ENCODE assay signal across 9 mouse cellular contexts in genomic region chr7:28803756-28804155, GRCm38 (mm10). TPM values are rescaled to one million over a fixed set of nuclear protein-coding genes. Genes with fewer than 3 reads are reported as not detected.
DNase-seq lines count a peak whose midpoint lies in the region; ATAC-seq and TF ChIP-seq lines count a peak whose summit lies in the region.
"Had no signal": no experiment of that assay in that cellular context is flagged by ENCODE, and none has a peak within 500 bp of the region (broad histone marks: within the 10 kb centered on the region; RNA-seq: fewer than 3 reads in every experiment).

No protein-coding gene starts in this region.

- dilution Hi-C loops in CH12.LX (cut with MboI; ENCODE audit: extremely low pct_ligation_motif_present, extremely low pct_unique_long_range_greater_than_20kb, low sequenced_read_pairs): no loop called here

- no peaks in the 10 kb centered on the region for H3K36me3 ChIP-seq in hindbrain, embryonic 12.5 days
- H3K36me3 ChIP-seq in hindbrain, embryonic 16.5 days (ENCODE audit: control insufficient read depth, insufficient read depth, low read length): no peaks in the 10 kb centered on the region
- peaks cover 8 to 17% of the 10 kb centered on the region in 2 experiments for H3K36me3 ChIP-seq in CH12.LX (replicated peaks in 1 of 2; ENCODE audit: control insufficient read depth in 1 of 2, insufficient read depth in 1 of 2, low read length in 1 of 2)
- no peaks in the 10 kb centered on the region for H3K36me3 ChIP-seq in limb, embryonic 14.5 days (ENCODE audit: control insufficient read depth, insufficient read depth, low read length)
- no peaks in the 10 kb centered on the region for H3K36me3 ChIP-seq in forebrain, embryonic 13.5 days (ENCODE audit: poor library complexity, severe bottlenecking)

- 50% methylated on average over 4 of the region's 4 CpGs for WGBS in hindbrain, embryonic 12.5 days
- WGBS in hindbrain, embryonic 16.5 days: 58% methylated on average over 4 of the region's 4 CpGs
- 38% methylated on average over 4 of the region's 4 CpGs for WGBS in limb, embryonic 14.5 days
- WGBS in forebrain, embryonic 13.5 days: 82% methylated on average over 4 of the region's 4 CpGs

- H3K9ac ChIP-seq in hindbrain, embryonic 12.5 days: no peak overlapping the region
- H3K9ac ChIP-seq in hindbrain, embryonic 16.5 days (ENCODE audit: low read depth, low read length): no peak overlapping the region
- H3K9ac ChIP-seq in CH12.LX (ENCODE audit: insufficient read depth, low read depth): no peak overlapping the region
- H3K9ac ChIP-seq in limb, embryonic 14.5 days (ENCODE audit: low read depth, low read length, severe bottlenecking): no peak overlapping the region
- H3K9ac ChIP-seq in forebrain, embryonic 13.5 days: no peak overlapping the region

- H3K4me1 ChIP-seq in hindbrain, embryonic 12.5 days: peaks cover 27% of the 10 kb centered on the region
- H3K4me1 ChIP-seq in hindbrain, embryonic 16.5 days (ENCODE audit: control insufficient read depth, insufficient read depth, low read depth, low read length): peaks cover 15% of the 10 kb centered on the region
- H3K4me1 ChIP-seq in CH12.LX (ENCODE audit: control insufficient read depth in 1 of 2, insufficient read depth in 2 of 2): peaks cover 11 to 41% of the 10 kb centered on the region in 2 experiments
- peaks cover 18% of the 10 kb centered on the region for H3K4me1 ChIP-seq in brown adipose tissue, adult 24 weeks (ENCODE audit: control insufficient read depth, insufficient read depth, insufficient read length, low read length)
- peaks cover 32% of the 10 kb centered on the region for H3K4me1 ChIP-seq in limb, embryonic 14.5 days (ENCODE audit: control insufficient read depth, insufficient read depth, low read length)
- H3K4me1 ChIP-seq in forebrain, embryonic 13.5 days: peaks cover 32% of the 10 kb centered on the region

- H3K79me2 ChIP-seq in CH12.LX (replicated peaks; ENCODE audit: control insufficient read depth, extremely low read depth, insufficient read depth, poor library complexity, severe bottlenecking): no peaks in the 10 kb centered on the region

- peak overlapping the region; percentile 71; the same call in 1 of the 2 replicates for H3K27ac ChIP-seq in hindbrain, embryonic 12.5 days
- no peak overlapping the region for H3K27ac ChIP-seq in hindbrain, embryonic 16.5 days (ENCODE audit: low read depth, low read length)
- peak overlapping the region; percentile 52 for H3K27ac ChIP-seq in CH12.LX (ENCODE audit: insufficient read depth, low read depth)
- H3K27ac ChIP-seq in brown adipose tissue, adult 24 weeks (replicated peaks; ENCODE audit: low read depth, low read length): peak overlapping the region; percentile 93
- peak overlapping the region; percentile 90; the same call in 1 of the 2 replicates for H3K27ac ChIP-seq in limb, embryonic 14.5 days (replicated peaks; ENCODE audit: low read depth, low read length)
- H3K27ac ChIP-seq in forebrain, embryonic 13.5 days: no peak overlapping the region

- in situ Hi-C loops in CH12.LX (cut with MboI; ENCODE audit: low pct_ligation_motif_present, low pct_unique_long_range_greater_than_20kb, low sequenced_read_pairs): no loop called here

- no peak for ATAC-seq in hindbrain, embryonic 12.5 days (ENCODE audit: low FRiP score)
- no peak for ATAC-seq in hindbrain, embryonic 16.5 days
- no peak for ATAC-seq in limb, embryonic 14.5 days (ENCODE audit: low FRiP score, low read depth)
- no peak for ATAC-seq in forebrain, embryonic 13.5 days

- no peaks in the 10 kb centered on the region for H3K9me3 ChIP-seq in hindbrain, embryonic 12.5 days (replicated peaks)
- H3K9me3 ChIP-seq in hindbrain, embryonic 16.5 days (ENCODE audit: control insufficient read depth, low read length): no peaks in the 10 kb centered on the region
- no peaks in the 10 kb centered on the region for H3K9me3 ChIP-seq in CH12.LX (replicated peaks; ENCODE audit: low read length)
- H3K9me3 ChIP-seq in limb, embryonic 14.5 days (ENCODE audit: control insufficient read depth, low read length): 0 out of 2 replicates have a peak, but pooled peaks cover 3% of the 10 kb centered on the region
- H3K9me3 ChIP-seq in forebrain, embryonic 13.5 days (replicated peaks): no peaks in the 10 kb centered on the region

- no peak for TF ChIP-seq EP300 in CH12.LX (IDR thresholded peaks at IDR 0.05; ENCODE audit: low read length)

- no peak overlapping the region for H3K4me2 ChIP-seq in hindbrain, embryonic 12.5 days (replicated peaks)
- no peak overlapping the region for H3K4me2 ChIP-seq in hindbrain, embryonic 16.5 days (ENCODE audit: low read length)
- H3K4me2 ChIP-seq in CH12.LX (ENCODE audit: insufficient read depth, low read depth, poor library complexity, severe bottlenecking): no peak overlapping the region
- H3K4me2 ChIP-seq in limb, embryonic 14.5 days (replicated peaks; ENCODE audit: low read depth, low read length, severe bottlenecking): no peak overlapping the region
- no peak overlapping the region for H3K4me2 ChIP-seq in forebrain, embryonic 13.5 days

- H3K27me3 ChIP-seq in hindbrain, embryonic 12.5 days: no peaks in the 10 kb centered on the region
- no peaks in the 10 kb centered on the region for H3K27me3 ChIP-seq in hindbrain, embryonic 16.5 days (replicated peaks; ENCODE audit: control insufficient read depth, insufficient read depth, low read length)
- no peaks in the 10 kb centered on the region for H3K27me3 ChIP-seq in CH12.LX (replicated peaks)
- no peaks in the 10 kb centered on the region for H3K27me3 ChIP-seq in limb, embryonic 14.5 days (ENCODE audit: control insufficient read depth, insufficient read depth, low read length)
- H3K27me3 ChIP-seq in forebrain, embryonic 13.5 days: no peaks in the 10 kb centered on the region

- TF ChIP-seq CTCF in CH12.LX (conservative IDR thresholded peaks at IDR 0.05 in 1 of 2, IDR thresholded peaks at IDR 0.05 in 1 of 2; ENCODE audit: low read depth in 2 of 2, low read length in 2 of 2): no peak

- DNase-seq in CH12.LX (ENCODE audit: extremely low read depth): no peak
- no peak for DNase-seq in limb, embryonic 14.5 days (ENCODE audit: low spot score)
- DNase-seq in cerebellum, adult 11-12 months: no peak
- DNase-seq in cerebellum, adult 9-11 months: no peak

- TF ChIP-seq POLR2A in CH12.LX (IDR thresholded peaks at IDR 0.05; ENCODE audit: low read depth, low read length): no peak
- TF ChIP-seq POLR2A in limb, embryonic 14.5 days (IDR thresholded peaks at IDR 0.05; ENCODE audit: borderline replicate concordance, extremely low read depth, insufficient read depth, insufficient read length): no peak

- H3K4me3 ChIP-seq in hindbrain, embryonic 12.5 days: no peak overlapping the region
- H3K4me3 ChIP-seq in hindbrain, embryonic 16.5 days (ENCODE audit: low read length): no peak overlapping the region
- no peak overlapping the region for H3K4me3 ChIP-seq in CH12.LX (replicated peaks in 1 of 3; ENCODE audit: low read depth in 2 of 3, low read length in 2 of 3, poor library complexity in 1 of 3)
- no peak overlapping the region for H3K4me3 ChIP-seq in brown adipose tissue, adult 24 weeks (ENCODE audit: insufficient read depth, low read depth, low read length)
- no peak overlapping the region for H3K4me3 ChIP-seq in limb, embryonic 14.5 days (replicated peaks; ENCODE audit: low read length)
- no peak overlapping the region for H3K4me3 ChIP-seq in forebrain, embryonic 13.5 days
- H3K4me3 ChIP-seq: layer of hippocampus, adult 2 months had no signal

- TF ChIP-seq RAD21 in CH12.LX (IDR thresholded peaks at IDR 0.05; ENCODE audit: low read depth, low read length): no peak

RNA-seq across cellular contexts. Expression of gene Hnrnpl, which starts 4.6 kb away (rescaled TPM):
- polyA plus RNA-seq in hindbrain, embryonic 12.5 days (2016; fragmentation: Nextera tagmentation; extraction: Ambion mirVana): 297 and 345 TPM in 2 replicates
- 117 and 127 TPM in 2 replicates for polyA plus RNA-seq in hindbrain, embryonic 16.5 days (2015; fragmentation: Nextera tagmentation; extraction: Ambion mirVana)
- total RNA-seq in CH12.LX (2012; rRNA removed) (296 and 342 TPM in 2 replicates), CH12.LX (2014; rRNA removed) (365 and 371 TPM in 2 replicates)
- 640 and 645 TPM in 2 replicates for polyA plus RNA-seq in CH12.LX (2012; ENCODE audit: insufficient read length, low read depth)
- 122 and 131 TPM in 2 replicates for polyA plus RNA-seq in brown adipose tissue, adult 24 weeks (2012; ENCODE audit: insufficient read depth, insufficient read length, missing spikeins)
- 525 and 571 TPM in 2 replicates for polyA plus RNA-seq in limb, embryonic 14.5 days (2012; rRNA removed)
- polyA plus RNA-seq in limb, embryonic 14.5 days (2014; fragmentation: Nextera tagmentation; extraction: Ambion mirVana): 208 and 225 TPM in 2 replicates
- 264 and 282 TPM in 2 replicates for polyA plus RNA-seq in forebrain, embryonic 13.5 days (2015; fragmentation: Nextera tagmentation; extraction: Ambion mirVana)

RNA-seq across cellular contexts. Expression of gene Rinl, which starts 15.0 kb away (rescaled TPM):
- polyA plus RNA-seq in hindbrain, embryonic 12.5 days (2016; fragmentation: Nextera tagmentation; extraction: Ambion mirVana): 2.2 and 2.7 TPM in 2 replicates
- 2.8 and 2.9 TPM in 2 replicates for polyA plus RNA-seq in hindbrain, embryonic 16.5 days (2015; fragmentation: Nextera tagmentation; extraction: Ambion mirVana)
- total RNA-seq in CH12.LX (2012; rRNA removed) (60.9 and 65.5 TPM in 2 replicates), CH12.LX (2014; rRNA removed) (41.5 and 46.1 TPM in 2 replicates)
- 60.6 and 61.8 TPM in 2 replicates for polyA plus RNA-seq in CH12.LX (2012; ENCODE audit: insufficient read length, low read depth)
- 2.5 and 4.6 TPM in 2 replicates for polyA plus RNA-seq in brown adipose tissue, adult 24 weeks (2012; ENCODE audit: insufficient read depth, insufficient read length, missing spikeins)
- 2.3 and 2.5 TPM in 2 replicates for polyA plus RNA-seq in limb, embryonic 14.5 days (2012; rRNA removed)
- polyA plus RNA-seq in limb, embryonic 14.5 days (2014; fragmentation: Nextera tagmentation; extraction: Ambion mirVana): 2.6 and 2.8 TPM in 2 replicates
- polyA plus RNA-seq in forebrain, embryonic 13.5 days (2015; fragmentation: Nextera tagmentation; extraction: Ambion mirVana): 1.7 and 2.0 TPM in 2 replicates

RNA-seq across cellular contexts. Expression of gene Ech1, which starts 21.3 kb away (rescaled TPM):
- 84.7 and 87.8 TPM in 2 replicates for polyA plus RNA-seq in hindbrain, embryonic 12.5 days (2016; fragmentation: Nextera tagmentation; extraction: Ambion mirVana)
- 115 and 117 TPM in 2 replicates for polyA plus RNA-seq in hindbrain, embryonic 16.5 days (2015; fragmentation: Nextera tagmentation; extraction: Ambion mirVana)
- total RNA-seq in CH12.LX (2012; rRNA removed) (103 and 124 TPM in 2 replicates), CH12.LX (2014; rRNA removed) (119 and 121 TPM in 2 replicates)
- polyA plus RNA-seq in CH12.LX (2012; ENCODE audit: insufficient read length, low read depth): 65.1 and 67.6 TPM in 2 replicates
- polyA plus RNA-seq in brown adipose tissue, adult 24 weeks (2012; ENCODE audit: insufficient read depth, insufficient read length, missing spikeins): 3,379 and 3,601 TPM in 2 replicates
- polyA plus RNA-seq in limb, embryonic 14.5 days (2012; rRNA removed): 165 and 172 TPM in 2 replicates
- 176 and 200 TPM in 2 replicates for polyA plus RNA-seq in limb, embryonic 14.5 days (2014; fragmentation: Nextera tagmentation; extraction: Ambion mirVana)
- 69.1 and 75.6 TPM in 2 replicates for polyA plus RNA-seq in forebrain, embryonic 13.5 days (2015; fragmentation: Nextera tagmentation; extraction: Ambion mirVana)

RNA-seq across cellular contexts. Expression of gene Lgals4, which starts 29.9 kb away (rescaled TPM):
- polyA plus RNA-seq in hindbrain, embryonic 12.5 days (2016; fragmentation: Nextera tagmentation; extraction: Ambion mirVana): 5.0 and 5.1 TPM in 2 replicates
- 5.3 and 6.1 TPM in 2 replicates for polyA plus RNA-seq in hindbrain, embryonic 16.5 days (2015; fragmentation: Nextera tagmentation; extraction: Ambion mirVana)
- total RNA-seq in CH12.LX (2012; rRNA removed) (3.9 and 7.0 TPM in 2 replicates), CH12.LX (2014; rRNA removed) (2.6 and 3.6 TPM in 2 replicates)
- polyA plus RNA-seq in CH12.LX (2012; ENCODE audit: insufficient read length, low read depth): 6.5 and 7.2 TPM in 2 replicates
- polyA plus RNA-seq in brown adipose tissue, adult 24 weeks (2012; ENCODE audit: insufficient read depth, insufficient read length, missing spikeins): 12.0 and 14.6 TPM in 2 replicates
- polyA plus RNA-seq in limb, embryonic 14.5 days (2012; rRNA removed): 17.9 and 18.0 TPM in 2 replicates
- 5.9 and 7.0 TPM in 2 replicates for polyA plus RNA-seq in limb, embryonic 14.5 days (2014; fragmentation: Nextera tagmentation; extraction: Ambion mirVana)
- polyA plus RNA-seq in forebrain, embryonic 13.5 days (2015; fragmentation: Nextera tagmentation; extraction: Ambion mirVana): 2.5 and 3.3 TPM in 2 replicates

RNA-seq across cellular contexts. Expression of gene Nfkbib, which starts 36.4 kb away (rescaled TPM):
- 39.8 and 43.0 TPM in 2 replicates for polyA plus RNA-seq in hindbrain, embryonic 12.5 days (2016; fragmentation: Nextera tagmentation; extraction: Ambion mirVana)
- 70.2 and 72.2 TPM in 2 replicates for polyA plus RNA-seq in hindbrain, embryonic 16.5 days (2015; fragmentation: Nextera tagmentation; extraction: Ambion mirVana)
- total RNA-seq in CH12.LX (2012; rRNA removed): 59.3 and 62.8 TPM in 2 replicates
- 24.6 and 30.5 TPM in 2 replicates for total RNA-seq in CH12.LX (2014; rRNA removed)
- 97.5 and 101 TPM in 2 replicates for polyA plus RNA-seq in CH12.LX (2012; ENCODE audit: insufficient read length, low read depth)
- 15.5 and 16.9 TPM in 2 replicates for polyA plus RNA-seq in brown adipose tissue, adult 24 weeks (2012; ENCODE audit: insufficient read depth, insufficient read length, missing spikeins)
- polyA plus RNA-seq in limb, embryonic 14.5 days (2012; rRNA removed): 27.4 and 31.0 TPM in 2 replicates
- 37.4 and 41.9 TPM in 2 replicates for polyA plus RNA-seq in limb, embryonic 14.5 days (2014; fragmentation: Nextera tagmentation; extraction: Ambion mirVana)
- 51.0 and 52.9 TPM in 2 replicates for polyA plus RNA-seq in forebrain, embryonic 13.5 days (2015; fragmentation: Nextera tagmentation; extraction: Ambion mirVana)

Comparison
In these comparisons a context has a peak if more than half of its experiments do, and no peak if none do; other contexts are left out.
1. H3K27ac ChIP-seq: peak in hindbrain, embryonic 12.5 days (single experiment), CH12.LX (single experiment), brown adipose tissue, adult 24 weeks (single experiment) and limb, embryonic 14.5 days (single experiment); none in hindbrain, embryonic 16.5 days (single experiment) and forebrain, embryonic 13.5 days (single experiment).
2. RNA of gene Rinl, which starts 15.0 kb away (polyA plus RNA-seq): 60.6 to 61.8 TPM in CH12.LX; 2.8 to 2.9 TPM in hindbrain, embryonic 16.5 days, 2.2 to 2.7 TPM in hindbrain, embryonic 12.5 days, 2.3 to 2.8 TPM in limb, embryonic 14.5 days, 2.5 to 4.6 TPM in brown adipose tissue, adult 24 weeks and 1.7 to 2.0 TPM in forebrain, embryonic 13.5 days; every median in the first group is over 10 times any median in the second.
3. RNA of gene Ech1, which starts 21.3 kb away (polyA plus RNA-seq): 3,379 to 3,601 TPM in brown adipose tissue, adult 24 weeks; 165 to 200 TPM in limb, embryonic 14.5 days, 115 to 117 TPM in hindbrain, embryonic 16.5 days, 84.7 to 87.8 TPM in hindbrain, embryonic 12.5 days, 69.1 to 75.6 TPM in forebrain, embryonic 13.5 days and 65.1 to 67.6 TPM in CH12.LX; every median in the first group is over 10 times any median in the second.